Mouse (Mus musculus) right cerebral cortex, postnatal 36 days (tissue): Measurements from ENCODE around the gene Slc25a17.

Experiments
- DNase-seq, 2 experiments: peaks; one replicate each; pipeline ENCODE4 v3.0.0; 2022; ENCODE audit warnings: low spot score in 2 of 2, mixed read lengths in 1 of 2

Gene Slc25a17

DNA sequence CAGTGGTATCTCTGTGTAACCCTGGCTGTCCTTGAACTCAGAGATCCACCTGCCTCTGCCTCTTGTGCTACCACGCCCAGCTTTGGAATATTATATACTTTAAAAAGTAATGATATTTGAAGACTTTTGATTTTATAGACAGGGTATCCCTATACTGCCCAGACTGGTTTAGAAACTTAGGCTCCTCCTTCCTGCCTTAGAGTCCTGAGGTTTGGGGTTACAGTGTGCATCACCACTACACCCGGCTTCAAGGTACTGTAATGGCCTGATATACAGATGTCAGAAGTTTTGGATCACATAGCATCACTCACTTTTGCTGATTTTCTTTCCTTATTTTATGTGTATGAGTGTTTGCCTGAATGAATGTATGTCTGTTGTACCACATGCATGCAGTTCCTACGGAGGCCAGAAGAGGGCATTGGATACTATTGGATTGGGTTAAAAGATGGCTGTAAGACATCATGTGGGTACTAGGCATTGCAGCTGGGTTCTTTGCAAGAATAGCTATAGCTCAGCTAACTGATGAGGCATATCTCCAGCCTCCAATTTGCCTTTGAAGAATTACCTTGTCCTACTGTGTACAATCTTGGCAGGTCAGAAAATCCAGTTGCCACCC lies 5.4 kb downstream of the Slc25a17 start:
- DNase-seq: no peak

DNA sequence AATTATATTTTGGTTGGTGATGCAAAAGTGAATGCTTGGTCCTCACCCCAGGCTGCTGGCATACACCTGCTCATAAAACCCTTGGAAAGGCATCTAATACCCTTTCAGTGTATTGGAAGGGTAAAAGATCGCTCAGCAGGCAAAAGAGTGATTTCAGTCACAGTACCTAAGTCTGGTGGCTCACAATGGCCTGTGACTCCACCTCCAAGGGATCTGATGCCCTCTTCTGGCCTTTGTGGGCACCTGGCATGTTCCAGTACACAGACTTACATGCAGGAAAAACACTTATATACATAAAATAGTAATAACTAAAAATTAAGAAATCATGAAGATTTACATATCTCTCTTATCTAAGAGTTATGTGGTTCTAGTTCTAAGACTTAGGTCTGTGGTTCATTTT lies 8.0 kb downstream of the Slc25a17 start:
- no peak for DNase-seq

DNA sequence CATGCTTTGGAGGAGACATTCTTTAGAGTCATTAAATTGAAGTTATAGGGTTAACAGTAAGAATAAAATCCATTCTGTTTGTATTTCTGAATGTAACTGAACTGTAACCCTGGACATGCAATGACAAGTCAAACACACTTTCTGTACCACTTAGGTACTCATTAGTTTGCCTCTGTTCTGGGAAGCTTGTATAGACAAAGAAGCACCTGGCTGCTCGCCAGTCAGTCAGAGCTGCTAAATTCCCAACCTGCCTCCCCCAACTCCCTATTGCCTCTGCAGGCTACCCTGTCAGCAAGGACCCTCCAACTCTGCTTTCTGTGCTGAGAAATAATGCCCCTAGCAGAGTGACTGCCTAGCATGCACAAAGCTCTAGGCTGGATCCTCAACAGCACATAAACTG lies 10.2 kb downstream of the Slc25a17 start:
- DNase-seq: no peak

DNA sequence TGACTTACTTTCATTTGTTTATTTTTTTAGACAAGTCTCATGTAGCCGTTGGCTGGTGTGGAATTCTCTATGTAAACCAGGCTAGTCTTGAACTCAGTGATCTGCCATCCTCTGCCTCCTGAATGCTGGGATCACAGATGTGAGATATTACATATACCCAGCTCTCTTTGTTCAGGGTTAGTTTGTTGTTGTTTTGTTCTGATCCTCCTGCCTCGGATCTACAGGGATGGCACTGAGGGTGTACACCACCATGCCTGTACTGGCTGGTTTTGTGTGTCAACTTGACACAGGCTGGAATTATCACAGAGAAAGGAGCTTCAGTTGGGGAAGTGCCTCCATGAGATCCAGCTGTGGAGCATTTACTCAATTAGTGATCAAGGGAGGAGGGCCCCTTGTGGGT lies 12.2 kb downstream of the Slc25a17 start:
- no peak for DNase-seq

DNA sequence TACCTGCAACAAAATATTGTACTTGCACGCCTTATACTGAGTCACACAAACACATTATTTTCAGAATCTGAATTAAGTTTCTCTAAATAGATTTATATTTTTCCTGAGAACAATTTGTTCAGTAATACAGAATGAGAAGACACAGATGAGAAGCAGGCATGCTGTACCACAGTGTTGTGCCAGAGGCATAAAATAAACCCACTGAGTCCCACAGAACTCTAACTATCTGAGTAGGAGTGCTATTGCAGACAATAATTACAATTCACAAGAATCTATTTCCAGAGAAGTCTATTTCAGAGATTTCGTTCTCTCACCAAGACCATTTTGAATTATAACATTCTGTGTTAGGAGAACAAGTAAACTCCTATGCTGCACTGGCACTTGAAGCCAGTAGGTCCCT lies 13.1 kb downstream of the Slc25a17 start:
- peak; percentile 37 to 57 for DNase-seq

DNA sequence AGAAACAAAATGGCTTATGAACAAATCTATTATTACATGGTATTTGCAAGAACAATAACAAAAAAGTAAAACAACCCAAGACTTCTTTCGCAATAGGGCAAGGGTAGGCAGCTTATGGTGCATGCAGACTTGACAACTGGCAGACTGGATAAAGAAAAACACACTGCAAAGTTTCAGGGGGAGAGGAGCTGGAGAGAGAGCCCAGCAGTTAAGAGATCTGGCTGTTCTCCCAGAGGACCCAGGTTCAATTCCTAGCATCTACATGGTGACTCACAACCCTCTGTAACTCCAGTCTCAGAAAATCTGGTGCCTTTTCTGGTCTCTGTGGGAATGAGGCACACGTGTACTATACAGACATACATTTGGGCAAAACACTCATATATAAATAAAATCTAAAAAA lies 19.2 kb downstream of the Slc25a17 start:
- peak in 1 of 2 experiments; percentile 45 for DNase-seq

DNA sequence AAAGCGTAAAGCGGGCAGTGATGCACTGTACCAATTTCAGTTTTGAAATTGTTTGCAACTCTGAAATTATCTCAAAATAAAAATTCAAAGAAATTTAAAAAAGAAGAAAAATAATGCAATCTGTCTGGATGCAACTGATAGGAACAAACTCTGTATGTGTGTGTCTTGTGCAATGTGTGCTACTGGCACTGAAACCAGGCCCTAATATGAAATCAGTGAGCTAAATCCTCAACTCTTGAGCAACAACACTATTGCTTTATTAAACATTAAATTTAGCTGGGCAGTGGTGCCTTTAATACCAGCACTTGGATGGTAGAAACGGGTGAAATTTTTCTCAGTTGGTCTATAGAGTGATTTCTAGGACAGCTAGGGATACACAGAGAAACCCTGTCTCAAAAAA lies 21.5 kb downstream of the Slc25a17 start:
- no peak for DNase-seq

DNA sequence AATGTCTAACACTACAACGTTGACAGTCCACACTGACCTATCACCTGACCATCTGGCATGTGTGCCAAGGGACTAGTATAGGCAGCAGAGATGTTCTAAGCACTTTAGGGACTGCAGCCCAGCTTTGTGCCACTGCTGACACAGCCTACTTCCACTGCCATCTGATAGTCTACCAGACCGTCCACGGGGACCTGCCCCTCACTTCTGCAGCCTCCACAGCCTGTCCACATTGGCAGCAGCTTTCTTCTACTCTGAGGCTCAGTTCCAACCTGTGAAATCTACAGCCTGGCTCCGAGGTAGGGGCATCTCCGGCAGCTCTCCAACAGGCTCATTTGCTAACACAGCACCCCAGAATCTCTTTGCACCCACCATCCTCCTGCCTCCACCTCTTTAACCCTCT lies 24.1 kb downstream of the Slc25a17 start:
- no peak for DNase-seq

DNA sequence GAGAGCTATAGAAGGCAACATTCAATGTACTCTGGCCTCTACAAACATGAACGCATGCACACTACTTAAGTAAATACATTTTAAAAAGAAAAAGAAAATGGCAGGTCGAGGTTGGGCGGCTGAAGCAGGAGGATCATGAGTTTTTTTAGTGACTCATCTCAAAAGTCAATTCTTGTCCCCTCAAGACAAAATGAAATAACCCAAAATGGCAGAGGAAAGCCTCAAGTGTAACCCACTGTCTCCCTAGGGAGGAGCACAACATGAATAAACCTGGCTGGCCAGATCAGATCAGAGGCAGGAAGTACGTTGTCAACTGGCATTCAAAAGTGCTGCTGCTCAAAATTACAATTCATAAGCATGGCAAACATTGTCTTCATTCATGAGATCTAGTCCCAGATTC lies 28.1 kb downstream of the Slc25a17 start:
- DNase-seq: no peak

DNA sequence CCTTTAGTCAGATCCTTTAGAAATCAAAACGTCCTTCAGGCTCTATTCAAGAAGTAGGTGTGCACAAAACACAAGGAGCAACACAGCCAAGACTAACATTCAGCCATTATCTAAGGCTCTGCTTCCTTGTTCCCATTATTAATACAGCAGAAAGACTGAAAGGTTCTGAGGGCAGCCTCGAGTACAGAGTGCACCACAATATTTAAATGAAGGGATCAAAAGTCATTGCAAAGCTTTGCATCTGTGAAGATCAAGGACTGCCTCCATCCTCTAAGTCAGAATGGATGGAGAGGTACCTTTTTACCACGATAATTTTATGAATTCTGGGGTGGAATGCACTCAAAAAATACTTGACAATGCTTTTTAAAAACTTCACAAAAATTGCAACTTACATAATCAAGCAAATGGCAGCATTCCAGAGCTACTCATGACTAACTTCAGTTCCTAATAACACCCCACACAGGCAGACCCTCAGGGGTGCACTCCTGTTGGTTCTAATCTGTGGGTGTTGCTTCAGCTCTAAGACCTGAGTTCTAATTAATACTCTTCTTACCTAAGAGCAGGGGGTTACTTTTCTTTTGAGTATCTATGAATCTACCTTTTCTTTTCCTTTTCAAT lies 29.7 kb downstream of the Slc25a17 start:
- no peak for DNase-seq

DNA sequence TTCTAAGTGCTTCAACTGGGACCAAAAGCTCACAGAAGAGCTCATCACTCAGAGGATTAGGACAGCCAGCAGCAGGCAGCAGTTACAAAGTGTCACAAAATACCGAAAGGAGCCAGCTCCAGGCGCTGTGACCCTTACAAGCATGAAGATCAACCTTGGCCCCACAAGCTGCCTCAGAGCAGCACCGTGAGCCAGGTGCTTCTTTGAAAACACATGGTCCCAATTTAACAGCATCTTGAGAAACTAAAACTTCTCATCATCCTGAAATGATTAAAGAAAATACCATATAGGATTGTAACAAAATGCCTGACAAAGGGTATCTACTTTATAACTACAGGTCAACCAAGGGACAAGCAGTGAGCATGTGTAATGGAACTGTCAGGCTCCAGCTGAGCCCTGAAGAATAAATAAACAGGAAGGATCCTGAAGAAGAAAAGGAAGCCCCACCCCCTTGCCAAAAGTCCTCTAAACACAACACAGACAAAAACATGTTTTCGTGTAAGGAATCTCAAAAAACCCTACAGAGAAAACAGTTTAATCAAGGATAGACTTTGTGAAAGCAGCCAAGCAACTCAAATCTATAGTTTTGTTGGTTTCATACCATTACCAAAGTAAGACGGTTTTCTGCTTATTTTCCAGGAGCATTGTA lies 30.8 kb downstream of the Slc25a17 start:
- DNase-seq: no peak

DNA sequence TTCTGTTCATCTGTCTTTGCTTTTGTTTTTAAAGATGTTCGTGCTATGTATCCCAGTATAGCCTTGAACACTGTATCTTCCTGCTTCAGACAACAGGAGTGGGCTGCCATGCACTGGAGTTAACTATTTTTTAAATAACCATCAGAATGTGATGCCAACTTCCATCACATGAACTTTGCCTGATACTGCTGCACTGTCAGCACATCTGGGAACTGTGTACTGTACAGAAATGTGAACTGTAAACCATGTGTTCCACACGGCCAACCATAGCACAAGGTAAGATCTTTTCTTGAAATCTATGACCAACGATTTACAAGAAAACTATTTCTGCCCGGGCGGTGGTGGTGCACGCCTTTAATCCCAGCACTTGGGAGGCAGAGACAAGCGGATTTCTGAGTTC lies 33.1 kb downstream of the Slc25a17 start:
- no peak for DNase-seq

DNA sequence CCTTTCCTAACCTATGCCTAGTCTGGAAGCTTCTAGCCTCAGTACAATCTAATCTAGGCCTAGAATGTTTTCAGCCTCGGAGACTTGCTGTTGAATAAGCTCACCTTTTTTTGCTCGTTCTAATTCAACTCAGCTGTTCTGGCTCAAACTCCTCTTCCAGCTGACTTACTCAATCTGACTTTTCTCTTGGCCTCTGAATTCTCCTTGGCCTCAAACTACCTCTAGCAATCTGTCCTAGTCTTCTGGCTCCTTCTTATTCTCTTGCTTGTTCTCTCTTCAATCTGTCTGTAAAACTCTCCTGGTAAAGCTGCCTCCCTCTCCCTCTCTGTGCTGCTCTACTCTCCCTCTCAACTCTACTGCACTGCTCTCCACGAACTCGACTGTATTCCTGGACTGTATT lies 35.6 kb downstream of the Slc25a17 start:
- DNase-seq: no peak

DNA sequence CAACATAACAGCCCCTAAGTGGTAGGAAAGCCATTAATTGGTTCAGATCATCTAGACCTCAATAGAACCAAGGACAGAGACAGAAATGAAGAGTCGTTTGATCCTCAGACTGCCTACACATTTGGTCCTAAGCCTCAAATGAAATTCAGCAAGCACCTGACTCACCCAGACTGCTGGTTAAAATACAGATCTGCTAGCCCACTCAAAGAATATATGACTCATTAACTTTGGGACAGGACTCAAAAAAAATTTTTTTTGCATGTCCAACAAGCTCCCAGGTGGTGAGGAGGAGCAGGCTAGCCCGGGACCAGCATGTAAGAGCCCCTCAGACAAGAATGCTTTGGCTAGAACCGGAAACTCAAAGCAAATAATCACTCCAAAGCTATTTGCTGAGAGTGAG lies 40.5 kb downstream of the Slc25a17 start:
- DNase-seq: peak in 1 of 2 experiments; percentile 20

DNA sequence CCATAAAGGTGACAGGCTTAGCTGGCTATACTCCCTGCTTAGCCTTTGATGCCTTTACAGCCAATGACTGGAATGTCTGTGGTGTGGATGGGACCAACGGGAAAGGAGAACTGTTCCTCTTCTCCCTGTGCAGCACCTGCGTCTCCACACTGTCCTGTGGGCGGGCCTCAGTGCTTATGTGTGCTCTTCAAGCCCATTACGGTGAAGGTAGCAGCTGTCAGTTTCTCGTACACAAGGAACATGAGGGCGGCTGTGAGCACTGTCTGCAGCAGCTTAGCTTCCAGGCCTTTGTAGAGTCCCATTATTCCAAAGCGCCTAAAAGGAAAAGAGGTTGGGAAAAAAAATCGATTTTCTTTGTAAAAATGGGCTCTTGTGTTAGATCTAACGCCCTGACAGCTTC lies 41.1 kb downstream of the Slc25a17 start:
- DNase-seq: no peak

DNA sequence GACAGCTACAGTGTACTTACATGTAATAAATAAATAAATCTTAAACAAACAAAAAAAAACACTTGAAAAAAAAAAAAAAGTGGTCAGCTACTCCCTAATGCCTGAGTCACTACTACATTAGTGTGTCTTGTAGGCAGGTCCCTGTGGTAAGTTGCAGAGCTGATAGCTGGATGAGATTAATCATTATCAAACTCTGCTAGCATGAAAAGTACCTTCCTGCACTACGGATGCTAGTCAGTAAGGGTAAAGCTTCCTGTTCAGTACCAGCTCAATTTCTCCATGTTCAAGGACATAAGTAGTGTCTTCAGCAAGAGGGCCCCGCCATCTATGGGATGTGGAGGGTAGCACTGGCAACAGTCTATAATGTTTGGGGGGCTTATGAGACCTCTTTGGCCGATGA lies 46.7 kb downstream of the Slc25a17 start:
- no peak for DNase-seq

DNA sequence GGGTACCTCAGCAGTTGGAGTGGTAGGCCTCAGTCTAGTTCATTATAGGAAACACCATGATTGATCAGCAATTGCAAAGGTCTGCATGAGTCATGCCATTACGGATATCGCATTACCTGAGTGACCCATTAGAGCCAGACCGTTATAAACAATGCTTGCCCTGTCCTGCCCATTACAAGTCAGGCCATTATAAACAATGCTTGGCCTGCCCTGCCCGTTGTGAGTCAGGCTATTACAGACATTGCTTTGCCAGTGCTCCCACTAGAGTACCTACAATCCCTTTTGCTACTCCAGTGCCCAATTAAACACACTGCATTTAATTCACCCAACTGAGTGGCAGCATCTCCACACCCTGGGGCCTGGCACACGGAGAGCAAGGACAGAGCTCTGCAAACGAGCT lies 49.6 kb downstream of the Slc25a17 start:
- no peak for DNase-seq

DNA sequence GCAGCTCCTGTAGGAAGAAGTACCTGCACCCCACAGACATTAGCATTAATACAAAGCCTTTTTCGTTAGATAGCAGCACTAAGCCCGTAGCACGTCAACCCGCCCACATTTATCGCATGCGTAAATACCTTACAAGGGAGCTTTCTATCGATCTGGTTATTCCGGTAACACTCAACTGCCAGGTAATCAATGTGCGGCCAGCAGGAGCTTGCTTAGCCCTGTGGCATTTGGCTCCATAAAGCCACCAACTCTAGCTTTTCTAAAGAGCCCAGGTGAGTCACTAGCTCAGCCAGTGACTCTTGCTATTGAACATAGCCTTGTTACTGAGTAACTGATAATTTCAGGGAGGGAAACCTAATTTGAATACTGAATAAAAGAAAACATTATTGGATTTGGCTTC lies 50.3 kb downstream of the Slc25a17 start:
- DNase-seq: no peak

DNA sequence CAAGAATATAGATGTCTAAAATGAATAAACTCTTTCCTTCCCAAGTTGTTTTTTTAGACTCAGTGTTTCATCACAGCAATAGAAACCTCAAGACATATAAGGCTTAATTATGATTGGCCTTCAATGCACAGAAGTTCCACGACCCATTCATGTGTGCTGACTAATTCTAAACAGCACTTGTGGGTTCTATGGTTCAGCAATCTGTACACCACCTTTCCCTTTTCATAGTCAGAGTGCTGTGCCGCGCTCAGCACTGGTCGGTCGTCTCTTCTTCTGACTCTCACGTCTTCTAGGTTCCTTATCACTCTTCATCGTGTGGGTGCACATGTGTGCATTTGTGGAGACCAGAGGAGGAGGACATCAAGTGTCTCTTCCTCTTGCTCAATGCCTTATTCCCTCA lies 52.6 kb downstream of the Slc25a17 start:
- DNase-seq: no peak

DNA sequence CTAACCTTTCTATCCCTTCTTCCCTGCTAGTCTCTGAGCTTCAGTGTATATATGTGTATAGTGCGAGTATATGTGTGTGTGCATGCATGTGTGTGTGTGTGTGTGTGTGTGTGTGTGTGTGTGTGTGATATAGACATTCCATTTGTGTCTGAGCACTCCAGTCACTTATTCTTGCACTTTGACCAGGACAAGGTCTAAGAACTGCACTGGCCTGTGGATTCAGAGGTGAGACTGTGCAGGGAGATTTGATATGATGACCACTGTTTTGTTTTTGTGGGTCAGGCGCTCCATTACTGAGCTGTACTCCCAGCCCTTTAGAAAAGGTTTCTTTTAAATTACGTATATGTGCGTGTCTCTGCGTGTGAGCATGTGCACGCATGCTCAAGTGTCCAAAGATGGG lies 54.1 kb downstream of the Slc25a17 start:
- no peak for DNase-seq

DNA sequence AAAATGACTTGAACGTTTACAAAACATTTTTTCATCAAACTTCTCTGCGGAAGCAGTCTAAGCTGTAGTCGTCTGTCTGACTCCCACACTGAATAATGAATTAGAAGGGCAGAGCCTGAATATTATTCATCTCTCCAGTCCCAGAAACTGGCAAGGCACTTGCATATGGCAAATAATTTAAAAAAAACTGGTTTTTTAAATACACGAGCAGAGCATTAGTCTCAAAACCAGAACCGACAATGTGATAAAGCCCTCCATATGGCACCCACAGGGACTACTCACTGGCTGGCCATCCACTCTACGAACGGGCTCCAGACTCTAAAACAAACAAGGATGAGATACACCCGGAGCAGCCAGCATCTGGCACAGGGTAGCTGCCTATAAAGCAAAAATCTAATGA lies 55.6 kb downstream of the Slc25a17 start:
- no peak for DNase-seq

DNA sequence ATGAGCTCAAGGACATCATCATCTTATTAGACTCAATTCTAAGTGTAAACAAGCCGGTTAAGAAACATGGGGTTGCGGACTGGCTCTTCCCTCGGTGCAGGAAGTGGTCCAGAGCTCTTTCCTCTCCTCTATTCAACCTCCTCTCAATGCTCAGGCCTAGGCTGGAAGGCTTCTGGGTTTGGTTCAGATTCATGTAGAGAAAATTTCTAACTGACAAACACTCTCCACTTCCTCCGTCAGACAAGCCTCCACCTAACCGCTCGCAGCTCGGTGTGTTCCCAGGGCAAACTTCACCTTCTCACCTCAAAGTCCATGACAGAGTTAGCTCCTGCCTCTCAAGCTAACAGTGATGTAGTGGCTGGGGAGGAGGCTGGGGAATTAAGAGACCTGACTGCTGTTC lies 56.6 kb downstream of the Slc25a17 start:
- no peak for DNase-seq

DNA sequence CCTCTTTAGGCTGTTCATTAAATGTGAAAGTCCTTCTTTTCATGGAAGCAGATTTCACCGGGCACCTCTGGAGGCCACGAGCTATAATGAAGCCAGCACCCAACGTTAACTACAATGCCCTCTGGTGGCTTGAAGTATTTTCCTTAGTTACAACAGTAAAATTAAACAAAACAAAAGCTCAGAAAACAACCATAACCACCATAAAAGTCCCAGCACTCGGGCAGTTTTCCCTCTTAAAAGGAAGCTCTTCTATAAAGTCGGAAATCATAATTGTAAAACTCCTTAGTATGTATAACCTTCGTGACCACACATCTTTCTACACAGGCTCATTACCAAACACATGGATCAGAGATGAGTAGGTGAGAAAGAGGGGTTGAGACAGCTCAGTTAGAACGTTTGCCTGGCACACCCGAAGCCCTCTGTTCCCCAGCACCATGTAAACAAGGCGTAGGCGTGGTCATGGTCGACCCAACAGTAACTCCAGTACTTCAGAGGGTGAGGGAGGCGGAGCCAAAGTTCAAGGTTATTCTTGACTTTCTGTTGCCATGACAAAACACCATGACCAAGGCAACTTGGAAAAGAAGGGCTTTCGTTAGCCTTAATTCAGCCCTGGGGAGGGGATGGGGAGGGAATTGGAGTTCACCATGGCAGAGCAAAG lies 58.3 kb downstream of the Slc25a17 start:
- no peak for DNase-seq
